Mouse (Mus musculus): ENCODE results near the gene Nav3. TPM values are rescaled to one million over a fixed set of nuclear protein-coding genes. Genes with fewer than 3 reads are reported as not detected.

Gene Nav3
- polyA plus RNA-seq, 1 experiment = 34.8 TPM

DNA sequence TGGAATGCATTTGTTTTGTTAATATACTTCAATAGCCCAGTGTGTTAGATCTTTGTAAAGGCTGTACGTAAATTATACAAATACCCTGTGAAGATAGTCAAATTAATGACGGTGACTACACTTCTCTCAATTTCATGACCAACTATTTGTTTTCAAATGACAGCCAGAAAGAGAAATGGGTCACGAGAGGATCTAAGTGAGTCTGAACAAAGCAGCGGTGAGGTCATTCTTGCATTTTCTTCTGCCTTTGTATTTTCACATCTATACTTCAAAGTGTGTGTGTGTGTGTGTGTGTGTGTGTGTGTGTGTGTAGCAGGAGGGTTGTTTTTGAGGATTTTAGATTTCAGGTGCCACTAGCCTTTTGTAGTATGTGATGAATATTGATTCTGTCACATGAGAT, 662.5 kb downstream of the Nav3 start:
- no peak for TF ChIP-seq CTCF (IDR thresholded peaks at IDR 0.05; ENCODE audit: borderline replicate concordance, extremely low read depth, insufficient read depth, insufficient read length)
- TF ChIP-seq POLR2A (IDR thresholded peaks at IDR 0.05; ENCODE audit: borderline replicate concordance, extremely low read depth, insufficient read depth, insufficient read length, poor library complexity, severe bottlenecking) = no peak
- peak; percentile 35 for DNase-seq (ENCODE audit: low read depth)

DNA sequence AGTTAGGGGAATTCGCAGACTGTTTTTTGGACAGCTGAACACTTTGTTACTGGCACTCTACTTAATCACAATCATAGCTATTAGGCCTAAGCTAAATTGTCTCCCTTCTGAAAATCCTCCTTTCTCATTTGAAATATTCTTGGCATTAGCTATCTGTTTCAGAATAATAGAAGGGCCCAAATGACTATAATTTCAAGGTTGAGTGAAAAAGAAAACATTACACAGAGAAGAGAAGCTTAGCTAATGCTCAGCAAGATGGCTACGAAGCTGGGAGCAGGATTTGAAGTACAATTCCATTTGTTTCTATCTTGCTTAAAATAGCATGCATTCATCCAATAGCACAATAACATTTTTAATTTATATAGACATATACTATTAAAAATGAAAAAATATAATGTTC, 667.3 kb downstream of the Nav3 start:
- TF ChIP-seq CTCF (IDR thresholded peaks at IDR 0.05; ENCODE audit: borderline replicate concordance, extremely low read depth, insufficient read depth, insufficient read length) = no peak
- no peak for TF ChIP-seq POLR2A (IDR thresholded peaks at IDR 0.05; ENCODE audit: borderline replicate concordance, extremely low read depth, insufficient read depth, insufficient read length, poor library complexity, severe bottlenecking)

DNA sequence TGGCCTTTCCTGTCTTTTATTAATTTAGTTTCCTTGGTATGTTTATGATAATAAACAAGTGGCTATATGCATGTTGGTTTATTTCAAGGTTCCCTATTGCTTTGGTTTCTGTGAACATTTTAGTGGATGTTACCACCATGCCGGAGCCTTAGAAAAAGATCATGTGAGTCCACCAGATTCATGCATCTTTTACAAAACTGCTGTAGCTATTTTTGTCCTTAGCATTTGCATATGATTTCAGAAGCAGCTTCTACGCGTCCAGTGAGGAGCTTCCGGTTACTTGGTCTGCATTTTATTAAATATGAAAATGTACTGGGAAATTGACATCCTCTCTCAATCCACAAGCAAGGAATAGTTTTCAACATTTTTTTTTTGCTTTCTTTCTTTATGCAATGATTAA, 676.9 kb downstream of the Nav3 start:
- TF ChIP-seq POLR2A (IDR thresholded peaks at IDR 0.05; ENCODE audit: borderline replicate concordance, extremely low read depth, insufficient read depth, insufficient read length, poor library complexity, severe bottlenecking) (no peak), CTCF (IDR thresholded peaks at IDR 0.05; ENCODE audit: borderline replicate concordance, extremely low read depth, insufficient read depth, insufficient read length) (no peak)

More for the DNA sequence above, 667.3 kb downstream of the Nav3 start:
- DNase-seq (ENCODE audit: low read depth) = peak; percentile 43

DNA sequence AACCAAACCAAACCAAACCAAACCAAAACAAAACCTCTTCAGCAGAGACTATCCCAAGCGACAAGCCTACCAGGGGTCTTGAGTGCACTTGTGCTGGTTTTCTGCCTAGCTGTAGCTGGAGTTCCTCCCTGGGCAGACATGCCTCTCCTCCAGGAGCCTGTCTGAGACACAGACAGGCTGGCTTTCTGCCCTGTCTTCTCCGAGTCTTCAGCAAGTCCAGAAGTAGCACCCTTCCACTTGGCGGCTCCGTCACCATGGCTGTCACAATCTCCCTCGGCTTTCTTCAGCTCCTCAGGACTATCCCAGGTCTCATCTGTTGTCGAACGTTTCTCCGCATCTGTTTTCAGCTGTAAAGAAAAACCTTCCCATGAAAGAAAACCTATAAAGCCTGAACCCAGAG, 686.9 kb downstream of the Nav3 start:
- TF ChIP-seq CTCF (IDR thresholded peaks at IDR 0.05; ENCODE audit: borderline replicate concordance, extremely low read depth, insufficient read depth, insufficient read length) = no peak
- no peak for TF ChIP-seq POLR2A (IDR thresholded peaks at IDR 0.05; ENCODE audit: borderline replicate concordance, extremely low read depth, insufficient read depth, insufficient read length, poor library complexity, severe bottlenecking)
- no peak for DNase-seq (ENCODE audit: low read depth)

More for the DNA sequence above, 676.9 kb downstream of the Nav3 start:
- no peak for DNase-seq (ENCODE audit: low read depth)

DNA sequence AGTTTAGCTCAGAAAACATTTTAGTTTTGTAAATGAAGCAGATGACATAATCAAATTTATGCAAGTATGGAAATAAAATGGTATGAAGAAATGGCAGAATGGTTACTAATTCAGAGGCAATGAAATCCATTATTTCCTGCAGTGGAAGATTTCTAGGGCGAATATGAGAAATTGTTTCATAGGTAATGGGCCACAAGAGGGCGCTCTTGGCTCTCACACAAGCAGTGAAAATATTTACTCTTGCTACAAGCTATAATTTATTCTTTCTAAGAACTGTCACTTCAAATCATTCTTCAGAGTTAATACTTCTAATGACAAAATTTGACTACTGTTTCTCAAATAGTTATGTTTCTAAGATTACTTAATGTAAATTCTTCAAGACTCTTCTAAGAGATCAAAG, 690.4 kb downstream of the Nav3 start:
- TF ChIP-seq POLR2A (IDR thresholded peaks at IDR 0.05; ENCODE audit: borderline replicate concordance, extremely low read depth, insufficient read depth, insufficient read length, poor library complexity, severe bottlenecking) (no peak), CTCF (IDR thresholded peaks at IDR 0.05; ENCODE audit: borderline replicate concordance, extremely low read depth, insufficient read depth, insufficient read length) (peak; percentile 59)
- peak; percentile 91 for DNase-seq (ENCODE audit: low read depth)

DNA sequence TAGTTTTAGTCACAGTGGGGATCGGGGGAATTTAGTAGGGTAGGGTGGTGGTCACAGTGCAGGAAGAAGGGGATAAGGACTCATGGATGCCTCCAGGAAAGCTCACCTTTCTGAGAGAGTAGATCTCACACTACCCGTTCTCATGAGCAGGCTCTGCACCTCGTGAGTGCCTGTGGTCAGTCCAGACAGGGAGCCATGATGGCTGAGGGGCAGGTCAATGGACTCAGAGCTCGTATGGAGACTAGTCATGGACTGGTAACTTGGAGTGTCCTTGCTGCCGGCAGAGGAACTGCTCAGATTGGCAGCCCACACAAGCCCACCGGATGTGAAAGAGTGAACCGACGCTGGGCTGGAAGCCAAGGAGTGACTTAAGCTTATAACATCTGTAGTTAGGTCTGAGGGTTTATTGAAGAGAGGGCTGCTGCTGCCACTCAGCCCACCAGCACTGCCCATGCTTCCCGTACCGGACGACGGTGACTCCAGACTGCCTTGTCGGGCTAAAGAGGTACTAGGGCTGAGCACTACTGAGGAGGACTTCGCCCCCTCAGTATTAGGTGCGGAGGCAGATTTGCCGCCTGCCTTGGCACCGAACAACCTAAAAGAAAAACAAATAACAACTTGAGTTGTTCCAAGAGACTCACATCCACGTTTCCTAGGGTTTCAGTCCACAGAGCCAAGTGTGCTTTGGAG, 691.4 kb downstream of the Nav3 start:
- peak; percentile 19 for DNase-seq (ENCODE audit: low read depth)
- TF ChIP-seq CTCF (IDR thresholded peaks at IDR 0.05; ENCODE audit: borderline replicate concordance, extremely low read depth, insufficient read depth, insufficient read length) = no peak
- no peak for TF ChIP-seq POLR2A (IDR thresholded peaks at IDR 0.05; ENCODE audit: borderline replicate concordance, extremely low read depth, insufficient read depth, insufficient read length, poor library complexity, severe bottlenecking)

DNA sequence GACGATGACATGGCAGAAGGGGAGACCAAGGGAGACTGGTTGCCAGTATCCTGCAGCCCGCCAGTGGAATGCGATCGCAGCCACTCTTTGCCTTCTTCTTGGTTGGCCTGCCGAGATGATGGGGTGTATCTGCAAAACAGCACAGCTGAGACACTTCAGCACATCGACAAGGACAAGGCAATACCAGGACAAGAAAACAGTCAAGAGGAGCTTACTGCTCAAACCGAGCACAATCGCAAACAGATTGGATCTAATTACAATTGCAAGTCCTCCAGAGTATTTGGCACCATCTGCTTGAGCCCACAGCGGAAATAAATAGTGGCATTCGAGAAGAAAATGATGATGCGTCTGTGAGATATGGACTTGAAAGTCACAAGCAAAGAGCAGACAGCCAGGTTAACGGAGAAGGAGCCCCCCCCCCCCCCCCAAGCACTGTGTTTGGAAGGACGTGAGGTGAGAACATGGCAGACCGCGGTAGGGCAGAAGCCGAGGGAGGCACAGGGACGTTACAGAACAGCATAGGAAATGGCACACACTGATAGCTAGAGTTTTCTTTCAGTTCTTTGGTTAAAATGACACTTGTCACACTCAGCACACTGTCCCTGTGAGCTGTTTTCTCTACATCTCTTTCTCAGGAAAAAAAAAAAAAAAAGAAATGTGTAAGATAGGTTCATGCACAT, 696.9 kb downstream of the Nav3 start:
- no peak for TF ChIP-seq POLR2A (IDR thresholded peaks at IDR 0.05; ENCODE audit: borderline replicate concordance, extremely low read depth, insufficient read depth, insufficient read length, poor library complexity, severe bottlenecking)
- TF ChIP-seq CTCF (IDR thresholded peaks at IDR 0.05; ENCODE audit: borderline replicate concordance, extremely low read depth, insufficient read depth, insufficient read length) = no peak
- peak; percentile 74 for DNase-seq (ENCODE audit: low read depth)

DNA sequence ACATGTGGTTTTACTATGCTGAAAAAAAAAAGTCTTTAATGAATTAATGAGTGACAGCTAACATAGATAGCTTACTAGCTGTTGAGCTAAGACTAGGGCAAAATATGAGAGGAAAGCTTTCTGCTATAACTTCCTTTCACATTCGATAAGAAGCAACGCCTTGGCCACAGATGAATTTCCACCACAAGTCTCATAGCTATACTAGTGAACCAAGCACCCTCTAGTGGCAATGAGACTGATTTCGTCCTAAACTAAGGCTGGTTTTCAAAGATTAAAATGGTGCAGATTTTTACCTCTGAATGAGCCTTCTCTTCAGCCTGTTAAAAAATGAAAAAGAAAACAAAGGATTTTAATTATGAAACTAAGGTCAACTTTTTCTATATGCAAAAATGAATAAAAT, 709.1 kb downstream of the Nav3 start:
- DNase-seq (ENCODE audit: low read depth) = peak; percentile 76
- TF ChIP-seq CTCF (IDR thresholded peaks at IDR 0.05; ENCODE audit: borderline replicate concordance, extremely low read depth, insufficient read depth, insufficient read length) (peak; percentile 40; the same call in 1 of the 2 replicates), POLR2A (IDR thresholded peaks at IDR 0.05; ENCODE audit: borderline replicate concordance, extremely low read depth, insufficient read depth, insufficient read length, poor library complexity, severe bottlenecking) (no peak)

DNA sequence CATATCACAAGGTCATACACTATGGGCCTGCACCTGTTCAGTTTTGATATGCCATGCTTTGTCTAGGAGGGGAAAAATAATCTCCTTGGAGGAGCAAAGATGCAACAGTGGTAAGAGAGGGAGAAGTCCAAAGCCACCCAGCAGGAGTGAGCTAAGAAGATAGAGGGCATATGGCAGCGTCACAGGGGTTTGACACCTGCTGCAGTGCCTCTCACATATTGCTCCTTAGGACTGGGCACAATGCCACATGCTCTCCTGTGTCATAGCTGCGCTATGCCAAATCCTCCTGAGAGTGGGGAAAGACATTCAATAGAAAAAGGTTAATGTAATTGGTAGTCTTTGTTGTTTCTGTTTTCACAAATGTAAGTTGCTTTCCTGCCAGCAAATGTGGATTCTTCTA, 714.3 kb downstream of the Nav3 start:
- TF ChIP-seq POLR2A (IDR thresholded peaks at IDR 0.05; ENCODE audit: borderline replicate concordance, extremely low read depth, insufficient read depth, insufficient read length, poor library complexity, severe bottlenecking) = no peak
- TF ChIP-seq CTCF (IDR thresholded peaks at IDR 0.05; ENCODE audit: borderline replicate concordance, extremely low read depth, insufficient read depth, insufficient read length) = no peak
- peak; percentile 83 for DNase-seq (ENCODE audit: low read depth)

DNA sequence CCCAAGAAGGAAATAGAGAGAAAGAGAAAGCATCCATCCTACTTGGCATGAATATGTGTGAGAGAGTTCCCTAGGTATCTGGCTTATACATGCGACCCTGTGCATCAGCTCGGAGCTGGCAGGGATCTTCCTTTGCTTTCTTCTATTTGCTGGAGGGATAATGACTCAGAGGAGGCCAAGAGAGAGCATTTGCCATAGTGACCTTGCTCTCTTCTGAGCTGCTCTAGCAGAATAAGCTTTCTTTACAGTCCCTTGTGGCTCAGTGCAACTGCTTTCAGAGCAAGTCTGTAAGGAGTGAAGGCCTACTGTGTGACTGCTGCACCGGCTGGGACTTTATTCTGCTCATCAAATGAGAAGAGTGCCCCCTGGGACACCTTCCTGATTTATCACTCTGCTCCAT, 715.7 kb downstream of the Nav3 start:
- TF ChIP-seq POLR2A (IDR thresholded peaks at IDR 0.05; ENCODE audit: borderline replicate concordance, extremely low read depth, insufficient read depth, insufficient read length, poor library complexity, severe bottlenecking) (no peak), CTCF (IDR thresholded peaks at IDR 0.05; ENCODE audit: borderline replicate concordance, extremely low read depth, insufficient read depth, insufficient read length) (no peak)
- DNase-seq (ENCODE audit: low read depth) = peak; percentile 49

DNA sequence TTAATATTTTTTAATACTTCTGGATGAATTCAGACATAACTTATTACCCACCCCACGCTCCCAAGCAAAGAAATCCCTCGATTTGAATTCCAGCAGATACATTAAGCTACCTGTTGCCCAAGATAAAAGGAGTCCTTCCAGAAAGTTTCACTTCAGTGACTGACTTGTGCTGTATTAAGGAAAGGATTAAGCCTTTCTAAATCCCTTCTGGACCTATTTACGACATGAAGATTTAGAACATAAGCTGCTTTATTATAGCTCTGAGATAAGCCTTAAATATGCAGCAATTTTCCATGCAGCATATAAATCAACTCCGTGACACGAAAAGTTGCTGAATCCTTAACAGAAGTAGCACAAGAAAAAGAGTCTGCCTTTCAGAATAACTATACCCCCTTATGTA, 732.4 kb downstream of the Nav3 start:
- TF ChIP-seq CTCF (IDR thresholded peaks at IDR 0.05; ENCODE audit: borderline replicate concordance, extremely low read depth, insufficient read depth, insufficient read length) (no peak), POLR2A (IDR thresholded peaks at IDR 0.05; ENCODE audit: borderline replicate concordance, extremely low read depth, insufficient read depth, insufficient read length, poor library complexity, severe bottlenecking) (no peak)
- no peak for DNase-seq (ENCODE audit: low read depth)

DNA sequence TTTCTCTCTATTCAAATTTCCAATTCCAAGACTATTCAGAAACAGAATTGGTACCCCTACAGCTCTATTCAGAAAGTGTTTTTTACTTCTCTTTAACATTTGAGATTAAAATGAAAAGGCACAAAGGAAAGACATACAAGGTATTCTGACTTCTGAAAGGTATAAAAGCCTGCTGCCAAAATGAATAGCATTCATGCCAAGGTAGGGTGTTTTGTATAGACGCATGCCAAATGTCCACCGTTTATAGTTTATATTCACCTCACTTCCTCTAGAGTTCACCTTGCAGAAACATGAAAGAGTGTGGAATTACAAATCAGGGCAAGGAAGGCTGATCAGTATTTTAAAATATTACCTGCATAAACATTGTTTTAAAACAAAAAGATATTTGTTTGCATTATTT, 737.2 kb downstream of the Nav3 start:
- TF ChIP-seq CTCF (IDR thresholded peaks at IDR 0.05; ENCODE audit: borderline replicate concordance, extremely low read depth, insufficient read depth, insufficient read length) (no peak), POLR2A (IDR thresholded peaks at IDR 0.05; ENCODE audit: borderline replicate concordance, extremely low read depth, insufficient read depth, insufficient read length, poor library complexity, severe bottlenecking) (no peak)
- no peak for DNase-seq (ENCODE audit: low read depth)
